Mouse (Mus musculus): ENCODE measurements around the gene Sema3e. TPM values are rescaled to one million over a fixed set of nuclear protein-coding genes. Genes with fewer than 3 reads are reported as not detected.

Gene Sema3e
- polyA plus RNA-seq, 1 experiment from 2014 or later, result 1.0 TPM

DNA sequence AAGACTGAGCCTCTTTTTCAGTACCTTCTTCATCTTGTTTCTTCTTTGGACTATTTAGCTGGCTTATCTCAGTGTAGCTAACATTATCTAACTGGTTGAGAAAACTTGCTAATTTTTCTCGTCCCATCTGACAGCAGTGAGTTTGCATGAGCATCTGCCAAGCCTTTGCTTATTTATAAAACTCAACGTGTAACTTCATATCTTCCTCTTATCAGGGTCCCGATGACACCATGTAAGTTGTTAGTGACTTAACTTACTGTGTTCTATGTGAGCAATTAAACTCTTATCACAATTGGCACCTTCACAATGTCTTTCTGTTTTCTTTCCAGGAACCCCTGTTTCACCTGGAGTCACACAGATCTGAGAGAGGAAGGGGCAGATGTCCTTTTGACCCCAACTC is 184.9 kb downstream of the Sema3e start:
- 30% methylated on average over 3 of the region's 3 CpGs for WGBS
- Histone ChIP-seq H3K4me3 (ENCODE audit: low read depth, low read length) (no peak overlapping the region), H3K27me3 (replicated peaks; ENCODE audit: control insufficient read depth, insufficient read depth, low read length) (no peaks in the 10 kb centered on the region), H3K4me2 (replicated peaks; ENCODE audit: low read depth) (no peak overlapping the region), H3K36me3 (ENCODE audit: control insufficient read depth, insufficient read depth) (no peaks in the 10 kb centered on the region), H3K27ac (ENCODE audit: low read depth, low read length) (no peak overlapping the region), H3K4me1 (replicated peaks; ENCODE audit: control insufficient read depth, insufficient read depth, low read length) (no peaks in the 10 kb centered on the region), H3K9me3 (ENCODE audit: control insufficient read depth) (no peaks in the 10 kb centered on the region), H3K9ac (ENCODE audit: low read depth, low read length) (no peak overlapping the region)
- no peak for TF ChIP-seq CTCF (IDR thresholded peaks at IDR 0.05; ENCODE audit: low read depth)
- no peak for ATAC-seq

DNA sequence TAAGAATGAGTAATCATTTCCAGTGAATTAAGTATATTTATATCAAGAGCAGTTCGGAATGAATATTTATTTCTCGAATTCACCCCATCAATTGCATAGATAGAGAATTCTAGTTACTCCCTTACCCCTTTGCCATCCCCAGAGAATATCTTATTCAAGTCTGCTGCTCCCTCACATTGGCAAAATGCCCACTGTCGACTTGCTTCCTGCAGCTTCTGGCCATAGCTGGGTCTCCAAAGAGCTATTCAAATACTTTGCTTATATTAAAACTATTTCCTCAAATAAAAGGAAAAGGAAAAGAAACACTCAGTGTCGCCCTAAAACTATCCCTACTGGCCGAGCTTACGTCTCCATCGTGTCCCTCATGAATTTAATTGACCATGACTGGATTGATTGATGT is 191.1 kb downstream of the Sema3e start:
- TF ChIP-seq CTCF (IDR thresholded peaks at IDR 0.05; ENCODE audit: low read depth), result no peak
- Histone ChIP-seq H3K9ac (ENCODE audit: low read depth, low read length) (no peak overlapping the region), H3K4me3 (ENCODE audit: low read depth, low read length) (no peak overlapping the region), H3K36me3 (ENCODE audit: control insufficient read depth, insufficient read depth) (no peaks in the 10 kb centered on the region), H3K27me3 (replicated peaks; ENCODE audit: control insufficient read depth, insufficient read depth, low read length) (no peaks in the 10 kb centered on the region), H3K4me2 (replicated peaks; ENCODE audit: low read depth) (no peak overlapping the region), H3K27ac (ENCODE audit: low read depth, low read length) (no peak overlapping the region), H3K9me3 (ENCODE audit: control insufficient read depth) (no peaks in the 10 kb centered on the region), H3K4me1 (replicated peaks; ENCODE audit: control insufficient read depth, insufficient read depth, low read length) (no peaks in the 10 kb centered on the region)
- no peak for ATAC-seq
- WGBS, result 72% methylated on average over 7 of the region's 7 CpGs

DNA sequence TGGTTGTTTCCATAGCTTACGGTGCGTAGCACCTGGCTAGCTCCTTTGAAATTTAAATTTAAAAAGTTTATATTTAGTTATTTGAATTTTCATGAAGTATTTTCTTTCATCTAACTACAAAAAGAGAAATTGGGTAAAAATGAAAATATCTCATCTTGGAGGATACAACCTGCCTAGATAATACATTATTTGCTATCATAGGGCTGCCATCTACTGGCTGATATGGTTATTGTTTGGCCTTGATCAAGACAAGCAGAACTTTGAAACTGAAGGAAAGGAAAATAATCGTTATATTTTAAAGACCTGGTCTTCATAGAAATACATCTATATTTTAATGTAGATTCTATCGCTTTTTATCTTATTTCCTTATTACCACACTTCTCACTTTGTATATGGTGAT is 193.6 kb downstream of the Sema3e start:
- Histone ChIP-seq H3K4me3 (ENCODE audit: low read depth, low read length) (no peak overlapping the region), H3K4me1 (replicated peaks; ENCODE audit: control insufficient read depth, insufficient read depth, low read length) (no peaks in the 10 kb centered on the region), H3K9me3 (ENCODE audit: control insufficient read depth) (no peaks in the 10 kb centered on the region), H3K4me2 (replicated peaks; ENCODE audit: low read depth) (no peak overlapping the region), H3K36me3 (ENCODE audit: control insufficient read depth, insufficient read depth) (no peaks in the 10 kb centered on the region), H3K27ac (ENCODE audit: low read depth, low read length) (no peak overlapping the region), H3K27me3 (replicated peaks; ENCODE audit: control insufficient read depth, insufficient read depth, low read length) (no peaks in the 10 kb centered on the region), H3K9ac (ENCODE audit: low read depth, low read length) (no peak overlapping the region)
- TF ChIP-seq CTCF (IDR thresholded peaks at IDR 0.05; ENCODE audit: low read depth), result peak; percentile 59
- ATAC-seq, result no peak
- 74% methylated on average over 4 of the region's 4 CpGs for WGBS

DNA sequence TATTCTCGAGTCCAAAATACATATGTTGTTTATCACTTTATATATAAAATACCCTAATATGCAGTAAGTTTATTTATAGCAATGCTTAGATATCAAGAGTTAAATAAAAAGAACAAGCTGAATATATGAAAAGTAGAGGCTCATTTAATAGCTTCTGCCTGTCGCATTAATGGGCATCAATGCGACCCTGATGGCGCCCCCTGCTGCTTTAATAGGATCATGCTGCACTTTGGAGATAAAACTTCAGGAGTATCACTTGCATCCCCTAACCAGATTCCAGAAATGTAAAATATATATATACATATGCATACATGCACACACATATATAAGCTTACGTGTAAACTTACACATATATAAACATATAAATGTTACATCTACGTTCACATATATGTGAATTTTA is 199.4 kb downstream of the Sema3e start:
- no peak for ATAC-seq
- Histone ChIP-seq H3K36me3 (ENCODE audit: control insufficient read depth, insufficient read depth) (no peaks in the 10 kb centered on the region), H3K27ac (ENCODE audit: low read depth, low read length) (no peak overlapping the region), H3K4me2 (replicated peaks; ENCODE audit: low read depth) (no peak overlapping the region), H3K9ac (ENCODE audit: low read depth, low read length) (no peak overlapping the region), H3K9me3 (ENCODE audit: control insufficient read depth) (no peaks in the 10 kb centered on the region), H3K4me1 (replicated peaks; ENCODE audit: control insufficient read depth, insufficient read depth, low read length) (no peaks in the 10 kb centered on the region), H3K27me3 (replicated peaks; ENCODE audit: control insufficient read depth, insufficient read depth, low read length) (no peaks in the 10 kb centered on the region), H3K4me3 (ENCODE audit: low read depth, low read length) (no peak overlapping the region)
- no peak for TF ChIP-seq CTCF (IDR thresholded peaks at IDR 0.05; ENCODE audit: low read depth)
- WGBS, result 91% methylated on average over 6 of the region's 6 CpGs

DNA sequence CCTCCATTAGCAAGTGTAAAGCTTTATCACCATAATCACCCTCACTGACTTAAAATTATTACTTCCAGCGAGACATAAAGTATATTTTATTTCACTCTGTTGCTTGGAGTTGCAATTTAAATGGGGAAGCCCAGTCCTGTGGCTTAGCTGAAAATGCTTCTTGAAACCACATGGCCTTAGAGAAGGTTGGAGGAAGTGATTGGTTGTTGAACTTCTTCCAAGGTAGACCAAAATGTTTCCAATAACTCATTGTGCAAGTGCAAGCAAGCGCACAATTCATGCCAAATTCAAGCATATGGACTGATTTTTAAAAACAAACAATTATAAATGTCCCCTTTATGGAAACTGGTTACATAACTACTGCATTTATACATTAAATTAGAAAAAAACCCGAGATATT is 206.0 kb downstream of the Sema3e start:
- Histone ChIP-seq H3K4me2 (replicated peaks; ENCODE audit: low read depth) (no peak overlapping the region), H3K36me3 (ENCODE audit: control insufficient read depth, insufficient read depth) (no peaks in the 10 kb centered on the region), H3K9me3 (ENCODE audit: control insufficient read depth) (no peaks in the 10 kb centered on the region), H3K27me3 (replicated peaks; ENCODE audit: control insufficient read depth, insufficient read depth, low read length) (no peaks in the 10 kb centered on the region), H3K27ac (ENCODE audit: low read depth, low read length) (no peak overlapping the region), H3K9ac (ENCODE audit: low read depth, low read length) (no peak overlapping the region), H3K4me1 (replicated peaks; ENCODE audit: control insufficient read depth, insufficient read depth, low read length) (no peaks in the 10 kb centered on the region), H3K4me3 (ENCODE audit: low read depth, low read length) (no peak overlapping the region)
- ATAC-seq, result no peak
- TF ChIP-seq CTCF (IDR thresholded peaks at IDR 0.05; ENCODE audit: low read depth), result no peak
- WGBS, result 72% methylated on average over 3 of the region's 3 CpGs

DNA sequence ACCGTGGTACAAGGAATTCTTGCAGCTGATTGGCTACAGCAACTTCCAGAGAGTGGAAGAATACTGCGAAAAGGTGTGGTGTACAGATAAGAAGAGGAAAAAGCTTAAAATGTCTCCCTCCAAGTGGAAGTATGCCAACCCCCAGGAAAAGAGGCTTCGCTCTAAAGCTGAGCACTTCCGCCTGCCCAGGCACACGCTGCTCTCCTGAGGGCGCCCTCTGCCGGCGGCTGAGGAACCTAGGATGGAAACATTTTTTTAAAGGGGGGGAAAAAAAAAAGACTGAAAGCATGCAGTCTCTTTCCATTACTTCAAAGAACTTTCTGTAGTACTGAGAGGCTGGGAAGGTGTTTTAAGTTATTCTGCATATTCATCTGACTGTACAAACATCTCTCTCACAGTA is 227.5 kb downstream of the Sema3e start:
- Histone ChIP-seq H3K36me3 (ENCODE audit: control insufficient read depth, insufficient read depth) (no peaks in the 10 kb centered on the region), H3K9me3 (ENCODE audit: control insufficient read depth) (no peaks in the 10 kb centered on the region), H3K9ac (ENCODE audit: low read depth, low read length) (no peak overlapping the region), H3K27me3 (replicated peaks; ENCODE audit: control insufficient read depth, insufficient read depth, low read length) (no peaks in the 10 kb centered on the region), H3K4me3 (ENCODE audit: low read depth, low read length) (no peak overlapping the region), H3K4me1 (replicated peaks; ENCODE audit: control insufficient read depth, insufficient read depth, low read length) (no peaks in the 10 kb centered on the region), H3K4me2 (replicated peaks; ENCODE audit: low read depth) (no peak overlapping the region), H3K27ac (ENCODE audit: low read depth, low read length) (no peak overlapping the region)
- WGBS, result 46% methylated on average over 8 of the region's 8 CpGs
- peak; percentile 62 for TF ChIP-seq CTCF (IDR thresholded peaks at IDR 0.05; ENCODE audit: low read depth)
- ATAC-seq, result no peak

DNA sequence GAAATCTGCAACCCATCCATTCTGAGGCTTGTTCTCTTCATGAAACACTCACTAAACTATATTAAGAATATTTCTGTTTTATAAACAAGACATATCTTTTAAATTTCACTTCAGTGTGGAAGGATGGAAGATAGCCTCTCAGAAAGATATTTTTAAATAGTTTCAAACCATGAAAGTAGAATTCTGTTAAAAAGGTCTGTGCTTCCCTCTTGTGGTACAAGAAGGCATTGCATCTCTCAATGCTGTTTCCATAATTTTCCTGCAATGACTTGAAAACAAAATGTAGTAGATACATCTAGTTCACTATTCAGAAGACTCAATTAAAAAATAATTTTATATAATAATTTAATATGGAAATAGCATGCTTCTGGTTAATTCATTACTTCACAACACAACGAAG is 228.3 kb downstream of the Sema3e start:
- H3K27ac ChIP-seq (ENCODE audit: low read depth, low read length), result no peak overlapping the region
- peak; percentile 67 for TF ChIP-seq CTCF (IDR thresholded peaks at IDR 0.05; ENCODE audit: low read depth)
- no peaks in the 10 kb centered on the region for H3K9me3 ChIP-seq (ENCODE audit: control insufficient read depth)
- H3K27me3 ChIP-seq (replicated peaks; ENCODE audit: control insufficient read depth, insufficient read depth, low read length), result no peaks in the 10 kb centered on the region
- H3K4me1 ChIP-seq (replicated peaks; ENCODE audit: control insufficient read depth, insufficient read depth, low read length), result no peaks in the 10 kb centered on the region
- H3K4me2 ChIP-seq (replicated peaks; ENCODE audit: low read depth), result no peak overlapping the region
- H3K36me3 ChIP-seq (ENCODE audit: control insufficient read depth, insufficient read depth), result no peaks in the 10 kb centered on the region
- H3K4me3 ChIP-seq (ENCODE audit: low read depth, low read length), result no peak overlapping the region
- WGBS, result 76% methylated on average over 1 of the region's 1 CpGs
- ATAC-seq, result no peak
- no peak overlapping the region for H3K9ac ChIP-seq (ENCODE audit: low read depth, low read length)

Measured in intestine, postnatal 0 days (tissue).